Mouse (Mus musculus) v-Abl transformed pro-B cells (cell line): Measurements from ENCODE around the gene Pip5k1c.

Experiments
- in situ Hi-C, 2 experiments: fragments of 400-800 bp; cut with MboI; formaldehyde crosslinking; loops; one replicate each; pipeline ENCODE4 v1.15.1; 2025; ENCODE audit not compliant: unreplicated experiment in 2 of 2

Pip5k1c gene

GRCm38 (mm10) chr10:81300352-81300907, 7.7 kb downstream of the Pip5k1c start:
- in situ Hi-C loops: no loop called here

GRCm38 (mm10) chr10:81301321-81301720, 8.6 kb downstream of the Pip5k1c start:
- in situ Hi-C loops: no loop called here

GRCm38 (mm10) chr10:81302288-81302687, 9.5 kb downstream of the Pip5k1c start:
- in situ Hi-C loops: no loop called here

GRCm38 (mm10) chr10:81302781-81303218, 10.0 kb downstream of the Pip5k1c start:
- in situ Hi-C loops: no loop called here

- in situ Hi-C loops: no loop called here
Measured at GRCm38 (mm10) chr10:81303258-81303657, 10.5 kb downstream of the Pip5k1c start.

GRCm38 (mm10) chr10:81303761-81304160, 11.0 kb downstream of the Pip5k1c start:
- in situ Hi-C loops: no loop called here

GRCm38 (mm10) chr10:81304597-81305238, 12.0 kb downstream of the Pip5k1c start:
- in situ Hi-C loops: no loop called here

GRCm38 (mm10) chr10:81305663-81306062, 12.9 kb downstream of the Pip5k1c start:
- in situ Hi-C loops: no loop called here

- in situ Hi-C loops: no loop called here
Measured at GRCm38 (mm10) chr10:81306173-81306668, 13.5 kb downstream of the Pip5k1c start.

GRCm38 (mm10) chr10:81306837-81307682, 14.3 kb downstream of the Pip5k1c start:
- in situ Hi-C loops: no loop called here

- in situ Hi-C loops: no loop called here
Measured at GRCm38 (mm10) chr10:81309571-81309970, 16.8 kb downstream of the Pip5k1c start.

GRCm38 (mm10) chr10:81313581-81313980, 20.8 kb downstream of the Pip5k1c start:
- in situ Hi-C loops: no loop called here

- in situ Hi-C loops: no loop called here
Measured at GRCm38 (mm10) chr10:81314201-81314600, 21.4 kb downstream of the Pip5k1c start.

GRCm38 (mm10) chr10:81315587-81315986, 22.8 kb downstream of the Pip5k1c start:
- in situ Hi-C loops: no loop called here

GRCm38 (mm10) chr10:81316338-81317060, 23.7 kb downstream of the Pip5k1c start:
- in situ Hi-C loops: no loop called here

- in situ Hi-C loops: no loop called here
Measured at GRCm38 (mm10) chr10:81317273-81317672, 24.5 kb downstream of the Pip5k1c start.

GRCm38 (mm10) chr10:81318589-81319329, 26.0 kb downstream of the Pip5k1c start:
- in situ Hi-C loops: no loop called here

- in situ Hi-C loops: no loop called here
Measured at GRCm38 (mm10) chr10:81319330-81319699, 26.6 kb downstream of the Pip5k1c start.

GRCm38 (mm10) chr10:81319741-81320549, 27.2 kb downstream of the Pip5k1c start:
- in situ Hi-C loops: no loop called here
